Mouse (Mus musculus) cerebellum, postnatal 25 days (tissue): ENCODE measurements around the gene Ccdc138.
"Not testable (repeated sequence)": the region's sequence is repeated elsewhere in the genome, so short reads cannot be mapped to it uniquely, and the experiment has no call there.

Source experiments
- DNase-seq, 2 experiments: peaks; one replicate each; pipeline ENCODE4 v3.0.0; 2021; ENCODE audit warnings: mixed read lengths in 2 of 2

Gene Ccdc138

GRCm38 (mm10) chr10:58497320-58498284 is at the start of gene Ccdc138:
Gene Ccdc138 (plus strand): TSS chr10:58497948.
- peak; percentile 88 to 91 for DNase-seq

- DNase-seq = no peak
Measured at GRCm38 (mm10) chr10:58451575-58451974, 46.2 kb upstream of the Ccdc138 start.

- no peak for DNase-seq
Measured at GRCm38 (mm10) chr10:58452185-58452584, 45.6 kb upstream of the Ccdc138 start.

- DNase-seq = no peak
Measured at GRCm38 (mm10) chr10:58459896-58460295, 37.9 kb upstream of the Ccdc138 start.

GRCm38 (mm10) chr10:58477086-58477755 is 20.5 kb upstream of the Ccdc138 start:
- DNase-seq = no peak

GRCm38 (mm10) chr10:58478071-58478578 is 19.6 kb upstream of the Ccdc138 start:
- DNase-seq = no peak

GRCm38 (mm10) chr10:58479954-58480490 is 17.7 kb upstream of the Ccdc138 start:
- no peak for DNase-seq

GRCm38 (mm10) chr10:58491031-58491430 is 6.7 kb upstream of the Ccdc138 start:
- DNase-seq = no peak

- DNase-seq = no peak
Measured at GRCm38 (mm10) chr10:58495637-58496036, 2.1 kb upstream of the Ccdc138 start.

- DNase-seq = no peak
Measured at GRCm38 (mm10) chr10:58496732-58497131, 1.0 kb upstream of the Ccdc138 start.

- no peak for DNase-seq
Measured at GRCm38 (mm10) chr10:58498516-58498915, 768 bp downstream of the Ccdc138 start.

- no peak for DNase-seq
Measured at GRCm38 (mm10) chr10:58529358-58529757, 31.6 kb downstream of the Ccdc138 start.

GRCm38 (mm10) chr10:58530896-58531790 is 33.4 kb downstream of the Ccdc138 start:
- DNase-seq = no peak

- DNase-seq = no peak
Measured at GRCm38 (mm10) chr10:58532177-58532576, 34.4 kb downstream of the Ccdc138 start.

- DNase-seq = not testable (repeated sequence)
Measured at GRCm38 (mm10) chr10:58536276-58536675, 38.5 kb downstream of the Ccdc138 start.

GRCm38 (mm10) chr10:58540613-58541012 is 42.9 kb downstream of the Ccdc138 start:
- DNase-seq = no peak

GRCm38 (mm10) chr10:58548739-58549138 is 51.0 kb downstream of the Ccdc138 start:
- DNase-seq = no peak

- DNase-seq = no peak
Measured at GRCm38 (mm10) chr10:58554693-58555387, 57.1 kb downstream of the Ccdc138 start.

GRCm38 (mm10) chr10:58559098-58559497 is 61.4 kb downstream of the Ccdc138 start:
- DNase-seq = peak; percentile 52 to 75

- DNase-seq = peak; percentile 33 to 61
Measured at GRCm38 (mm10) chr10:58559901-58560300, 62.2 kb downstream of the Ccdc138 start.

GRCm38 (mm10) chr10:58560521-58560920 is 62.8 kb downstream of the Ccdc138 start:
- no peak for DNase-seq
